Mouse (Mus musculus): ENCODE results near the gene Klhl3.

GRCm38 (mm10) chr13:58112191-58112590, 1.2 kb downstream of the Klhl3 start:
- TF ChIP-seq CTCF (IDR thresholded peaks at IDR 0.05; ENCODE audit: control insufficient read depth, insufficient read depth, insufficient replicate concordance, low read depth, low read length) (no peak), POLR2A (IDR thresholded peaks at IDR 0.05; ENCODE audit: control insufficient read depth, low read depth, low read length) (no peak)
